Mouse (Mus musculus) right cerebral cortex, adult 18-20 months (tissue): ENCODE measurements at regions not wholly inside any gene's neighbourhood (a gene's known extent, or its start where the extent isn't known, plus 50 kb on each side); places are given as distances from the start of the nearest gene placed in this dataset.
"Not testable (repeated sequence)": the region's sequence is repeated elsewhere in the genome, so short reads cannot be mapped to it uniquely, and the experiment has no call there.

ENCODE experiments used
- DNase-seq: peaks from one replicate; pipeline ENCODE4 v3.0.0; 2022; ENCODE audit warnings: mixed read lengths

GRCm38 (mm10) chr16:63104938-63105714, 251.0 kb downstream of the Pros1 start:
- no peak for DNase-seq

- DNase-seq = peak; percentile 52
These were observed 262.3 kb downstream of the Pros1 start for GRCm38 (mm10) chr16:63116456-63116855.

- no peak for DNase-seq
These were observed 264.6 kb downstream of the Pros1 start for GRCm38 (mm10) chr16:63118721-63119120.

GRCm38 (mm10) chr16:63143851-63144250, 289.7 kb downstream of the Pros1 start:
- DNase-seq = no peak

- DNase-seq = no peak
These were observed 301.3 kb downstream of the Pros1 start for GRCm38 (mm10) chr16:63155300-63155821.

GRCm38 (mm10) chr16:63170101-63170500, 316.0 kb downstream of the Pros1 start:
- no peak for DNase-seq

- peak; percentile 60 for DNase-seq
These were observed 325.1 kb downstream of the Pros1 start for GRCm38 (mm10) chr16:63179228-63179627.

GRCm38 (mm10) chr16:63191181-63191580, 337.1 kb downstream of the Pros1 start:
- DNase-seq = no peak

- no peak for DNase-seq
These were observed 337.5 kb downstream of the Pros1 start for GRCm38 (mm10) chr16:63191623-63192022.

GRCm38 (mm10) chr16:63194595-63194994, 340.5 kb downstream of the Pros1 start:
- no peak for DNase-seq

GRCm38 (mm10) chr16:63213471-63213870, 359.4 kb downstream of the Pros1 start:
- DNase-seq = not testable (repeated sequence)

GRCm38 (mm10) chr16:63220228-63220879, 366.2 kb downstream of the Pros1 start:
- peak; percentile 2 for DNase-seq

GRCm38 (mm10) chr16:63224608-63225007, 370.5 kb downstream of the Pros1 start:
- DNase-seq = no peak

- DNase-seq = no peak
These were observed 371.0 kb downstream of the Pros1 start for GRCm38 (mm10) chr16:63225097-63225496.

GRCm38 (mm10) chr16:63229135-63229534, 375.0 kb downstream of the Pros1 start:
- DNase-seq = no peak

- no peak for DNase-seq
These were observed 375.5 kb downstream of the Pros1 start for GRCm38 (mm10) chr16:63229567-63229966.

GRCm38 (mm10) chr16:63270173-63270572, 416.1 kb downstream of the Pros1 start:
- DNase-seq = no peak

GRCm38 (mm10) chr16:63277556-63277955, 423.4 kb downstream of the Pros1 start:
- DNase-seq = no peak

- DNase-seq = no peak
These were observed 424.2 kb downstream of the Pros1 start for GRCm38 (mm10) chr16:63278259-63278697.

- DNase-seq = no peak
These were observed 433.5 kb downstream of the Pros1 start for GRCm38 (mm10) chr16:63287655-63288054.

- DNase-seq = no peak
These were observed 457.6 kb downstream of the Pros1 start for GRCm38 (mm10) chr16:63311676-63312075.

- no peak for DNase-seq
These were observed 459.4 kb downstream of the Pros1 start for GRCm38 (mm10) chr16:63313544-63313943.

GRCm38 (mm10) chr16:63319602-63320001, 465.5 kb downstream of the Pros1 start:
- no peak for DNase-seq

GRCm38 (mm10) chr16:63351511-63352125, 497.5 kb downstream of the Pros1 start:
- no peak for DNase-seq
